Mouse (Mus musculus): ENCODE measurements around the gene Odf3b. TPM values are rescaled to one million over a fixed set of nuclear protein-coding genes. Genes with fewer than 3 reads are reported as not detected.

Odf3b gene
- 0.56 and 0.80 TPM in 2 replicates for polyA plus RNA-seq (2015; fragmentation: Nextera tagmentation; extraction: Ambion mirVana)

GRCm38 (mm10) chr15:89378831-89379401 lies at the start of gene Odf3b:
Gene Odf3b (minus strand): TSS chr15:89379282.
- TF ChIP-seq EP300 (optimal IDR thresholded peaks at IDR 0.05) (no peak), CTCF (IDR thresholded peaks at IDR 0.05; ENCODE audit: low read depth) (no peak)
- Histone ChIP-seq H3K9ac (ENCODE audit: low read length) (peak within 1 kb of the TSS; percentile 9), H3K36me3 (ENCODE audit: control insufficient read depth, insufficient read depth, low read length) (no peaks in the 10 kb centered on the region), H3K4me1 (replicated peaks; ENCODE audit: control insufficient read depth, insufficient read depth) (peaks cover 2% of the 10 kb centered on the region; the same call in 1 of the 2 replicates), H3K4me2 (replicated peaks; ENCODE audit: low read depth) (peak within 1 kb of the TSS; percentile 52), H3K27ac (replicated peaks) (no peak within 1 kb of the TSS), H3K27me3 (ENCODE audit: control insufficient read depth, insufficient read depth, low read length) (peaks cover 8% of the 10 kb centered on the region), H3K9me3 (ENCODE audit: control insufficient read depth, low read length) (no peaks in the 10 kb centered on the region), H3K4me3 (ENCODE audit: low read depth, low read length) (peak within 1 kb of the TSS; percentile 35)
- WGBS, result 1% methylated on average over 33 of the region's 33 CpGs
- DNase-seq (ENCODE audit: low spot score) (peak; percentile 46), ATAC-seq (ENCODE audit: low FRiP score, low TSS enrichment) (no peak)

- H3K36me3 ChIP-seq (ENCODE audit: control insufficient read depth, insufficient read depth, low read length), result no peaks in the 10 kb centered on the region
- ATAC-seq (ENCODE audit: low FRiP score, low TSS enrichment) (no peak), DNase-seq (ENCODE audit: low spot score) (no peak)
- no peak for TF ChIP-seq EP300 (optimal IDR thresholded peaks at IDR 0.05)
- TF ChIP-seq CTCF (IDR thresholded peaks at IDR 0.05; ENCODE audit: low read depth), result no peak
- H3K4me3 ChIP-seq (ENCODE audit: low read depth, low read length), result peak overlapping the region; percentile 78
- peak overlapping the region; percentile 83 for H3K9ac ChIP-seq (ENCODE audit: low read length)
- 86% methylated on average over 19 of the region's 19 CpGs for WGBS
- H3K27ac ChIP-seq (replicated peaks), result no peak overlapping the region
- no peaks in the 10 kb centered on the region for H3K9me3 ChIP-seq (ENCODE audit: control insufficient read depth, low read length)
- peak overlapping the region; percentile 97 for H3K4me2 ChIP-seq (replicated peaks; ENCODE audit: low read depth)
- H3K27me3 ChIP-seq (ENCODE audit: control insufficient read depth, insufficient read depth, low read length), result no peaks in the 10 kb centered on the region
- H3K4me1 ChIP-seq (replicated peaks; ENCODE audit: control insufficient read depth, insufficient read depth), result no peaks in the 10 kb centered on the region
Observed at GRCm38 (mm10) chr15:89428136-89428790, 49.2 kb upstream of the Odf3b start.

GRCm38 (mm10) chr15:89426716-89427115 lies 47.6 kb upstream of the Odf3b start:
- TF ChIP-seq CTCF (IDR thresholded peaks at IDR 0.05; ENCODE audit: low read depth) (no peak), EP300 (optimal IDR thresholded peaks at IDR 0.05) (no peak)
- Histone ChIP-seq H3K4me2 (replicated peaks; ENCODE audit: low read depth) (no peak overlapping the region), H3K27ac (replicated peaks) (no peak overlapping the region), H3K36me3 (ENCODE audit: control insufficient read depth, insufficient read depth, low read length) (no peaks in the 10 kb centered on the region), H3K27me3 (ENCODE audit: control insufficient read depth, insufficient read depth, low read length) (no peaks in the 10 kb centered on the region), H3K4me1 (replicated peaks; ENCODE audit: control insufficient read depth, insufficient read depth) (no peaks in the 10 kb centered on the region), H3K9me3 (ENCODE audit: control insufficient read depth, low read length) (no peaks in the 10 kb centered on the region), H3K9ac (ENCODE audit: low read length) (no peak overlapping the region), H3K4me3 (ENCODE audit: low read depth, low read length) (no peak overlapping the region)
- ATAC-seq (ENCODE audit: low FRiP score, low TSS enrichment), result no peak
- DNase-seq (ENCODE audit: low spot score), result no peak
- WGBS, result 92% methylated on average over 10 of the region's 10 CpGs

- no peak within 1 kb of the TSS for H3K9ac ChIP-seq (ENCODE audit: low read length)
- WGBS, result 47% methylated on average over 6 of the region's 6 CpGs
- no peak for DNase-seq (ENCODE audit: low spot score)
Observed at GRCm38 (mm10) chr15:89425711-89426121, 46.6 kb upstream of the Odf3b start, which contains the start of gene Cpt1b. Gene Cpt1b (minus strand): TSS chr15:89425863.

GRCm38 (mm10) chr15:89424621-89425020 lies 45.5 kb upstream of the Odf3b start:
- Histone ChIP-seq H3K9ac (ENCODE audit: low read length) (no peak overlapping the region), H3K27ac (replicated peaks) (no peak overlapping the region), H3K4me2 (replicated peaks; ENCODE audit: low read depth) (no peak overlapping the region), H3K9me3 (ENCODE audit: control insufficient read depth, low read length) (no peaks in the 10 kb centered on the region), H3K4me1 (replicated peaks; ENCODE audit: control insufficient read depth, insufficient read depth) (no peaks in the 10 kb centered on the region), H3K4me3 (ENCODE audit: low read depth, low read length) (no peak overlapping the region), H3K36me3 (ENCODE audit: control insufficient read depth, insufficient read depth, low read length) (no peaks in the 10 kb centered on the region), H3K27me3 (ENCODE audit: control insufficient read depth, insufficient read depth, low read length) (no peaks in the 10 kb centered on the region)
- ATAC-seq (ENCODE audit: low FRiP score, low TSS enrichment) (no peak), DNase-seq (ENCODE audit: low spot score) (no peak)
- TF ChIP-seq CTCF (IDR thresholded peaks at IDR 0.05; ENCODE audit: low read depth) (no peak), EP300 (optimal IDR thresholded peaks at IDR 0.05) (no peak)
- 83% methylated on average over 8 of the region's 8 CpGs for WGBS

More at GRCm38 (mm10) chr15:89425711-89426121, 46.6 kb upstream of the Odf3b start, which contains the start of gene Cpt1b:
- no peaks in the 10 kb centered on the region for H3K36me3 ChIP-seq (ENCODE audit: control insufficient read depth, insufficient read depth, low read length)
- ATAC-seq (ENCODE audit: low FRiP score, low TSS enrichment), result no peak
- no peak for TF ChIP-seq EP300 (optimal IDR thresholded peaks at IDR 0.05)
- no peak for TF ChIP-seq CTCF (IDR thresholded peaks at IDR 0.05; ENCODE audit: low read depth)
- H3K4me2 ChIP-seq (replicated peaks; ENCODE audit: low read depth), result no peak within 1 kb of the TSS
- no peaks in the 10 kb centered on the region for H3K4me1 ChIP-seq (replicated peaks; ENCODE audit: control insufficient read depth, insufficient read depth)
- no peaks in the 10 kb centered on the region for H3K27me3 ChIP-seq (ENCODE audit: control insufficient read depth, insufficient read depth, low read length)
- H3K4me3 ChIP-seq (ENCODE audit: low read depth, low read length), result no peak within 1 kb of the TSS
- no peaks in the 10 kb centered on the region for H3K9me3 ChIP-seq (ENCODE audit: control insufficient read depth, low read length)
- no peak within 1 kb of the TSS for H3K27ac ChIP-seq (replicated peaks)

- TF ChIP-seq CTCF (IDR thresholded peaks at IDR 0.05; ENCODE audit: low read depth) (no peak), EP300 (optimal IDR thresholded peaks at IDR 0.05) (no peak)
- WGBS, result 94% methylated on average over 9 of the region's 9 CpGs
- H3K27ac ChIP-seq (replicated peaks), result no peak overlapping the region
- no peak overlapping the region for H3K9ac ChIP-seq (ENCODE audit: low read length)
- peaks cover 2% of the 10 kb centered on the region; the same call in 1 of the 2 replicates for H3K36me3 ChIP-seq (ENCODE audit: control insufficient read depth, insufficient read depth, low read length)
- no peak overlapping the region for H3K4me3 ChIP-seq (ENCODE audit: low read depth, low read length)
- no peak overlapping the region for H3K4me2 ChIP-seq (replicated peaks; ENCODE audit: low read depth)
- ATAC-seq (ENCODE audit: low FRiP score, low TSS enrichment) (no peak), DNase-seq (ENCODE audit: low spot score) (no peak)
- no peaks in the 10 kb centered on the region for H3K9me3 ChIP-seq (ENCODE audit: control insufficient read depth, low read length)
- no peaks in the 10 kb centered on the region for H3K27me3 ChIP-seq (ENCODE audit: control insufficient read depth, insufficient read depth, low read length)
- no peaks in the 10 kb centered on the region for H3K4me1 ChIP-seq (replicated peaks; ENCODE audit: control insufficient read depth, insufficient read depth)
Observed at GRCm38 (mm10) chr15:89421938-89422337, 42.9 kb upstream of the Odf3b start.
